Mouse (Mus musculus): ENCODE data around the gene Cyth1. TPM values are rescaled to one million over a fixed set of nuclear protein-coding genes. Genes with fewer than 3 reads are reported as not detected.

Cyth1 gene
- total and polyA plus RNA-seq, 3 experiments = 49.7 to 108 (median 79.7) TPM

GRCm38 (mm10) chr11:118192973-118193372 lies 55.4 kb downstream of the Cyth1 start (continued):
- no peak for TF ChIP-seq ZC3H11A (IDR thresholded peaks at IDR 0.05; ENCODE audit: low read depth, low read length)

GRCm38 (mm10) chr11:118182768-118183167 lies 65.6 kb downstream of the Cyth1 start:
- no peak for DNase-seq (ENCODE audit: extremely low read depth)
- dilution Hi-C loops (cut with MboI; ENCODE audit: extremely low pct_ligation_motif_present, extremely low pct_unique_long_range_greater_than_20kb, low sequenced_read_pairs) (no loop called here), in situ Hi-C loops (cut with MboI; ENCODE audit: low pct_ligation_motif_present, low pct_unique_long_range_greater_than_20kb, low sequenced_read_pairs) (no loop called here)
- H3K36me3 ChIP-seq (replicated peaks in 1 of 2; ENCODE audit: control insufficient read depth in 1 of 2, insufficient read depth in 1 of 2, low read length in 1 of 2) = peaks cover 80 to 100% of the 10 kb centered on the region in 2 experiments
- no peak overlapping the region for H3K27ac ChIP-seq (ENCODE audit: insufficient read depth, low read depth)
- H3K27me3 ChIP-seq (replicated peaks) = no peaks in the 10 kb centered on the region
- H3K79me2 ChIP-seq (replicated peaks; ENCODE audit: control insufficient read depth, extremely low read depth, insufficient read depth, poor library complexity, severe bottlenecking) = no peaks in the 10 kb centered on the region
- H3K9ac ChIP-seq (ENCODE audit: insufficient read depth, low read depth) = no peak overlapping the region
- TF ChIP-seq E2F4 (IDR thresholded peaks at IDR 0.05; ENCODE audit: insufficient replicate concordance, low read depth, low read length) (no peak), IRF4 (IDR thresholded peaks at IDR 0.05; ENCODE audit: low read depth, low read length) (no peak), CHD2 (IDR thresholded peaks at IDR 0.05; ENCODE audit: low read length) (no peak), NELFE (IDR thresholded peaks at IDR 0.05; ENCODE audit: low read depth, low read length) (no peak), EP300 (IDR thresholded peaks at IDR 0.05; ENCODE audit: low read length) (no peak), ELF1 (IDR thresholded peaks at IDR 0.05; ENCODE audit: low read depth, low read length) (no peak), POLR2A (IDR thresholded peaks at IDR 0.05; ENCODE audit: low read depth, low read length) (no peak), MAX (IDR thresholded peaks at IDR 0.05; ENCODE audit: low read length) (no peak), UBTF (IDR thresholded peaks at IDR 0.05; ENCODE audit: low read depth, low read length) (no peak), MAFK (IDR thresholded peaks at IDR 0.05; ENCODE audit: insufficient replicate concordance, low read length) (no peak), HCFC1 (IDR thresholded peaks at IDR 0.05; ENCODE audit: low read depth, low read length) (no peak), SMC3 (IDR thresholded peaks at IDR 0.05; ENCODE audit: low read depth, low read length) (no peak), ZKSCAN1 (IDR thresholded peaks at IDR 0.05; ENCODE audit: borderline replicate concordance, low read depth, low read length) (no peak), MEF2A (IDR thresholded peaks at IDR 0.05; ENCODE audit: borderline replicate concordance, low read depth, low read length) (no peak), PAX5 (IDR thresholded peaks at IDR 0.05; ENCODE audit: low read length) (no peak), MAZ (IDR thresholded peaks at IDR 0.05; ENCODE audit: low read depth, low read length) (no peak), POLR2AphosphoS2 (IDR thresholded peaks at IDR 0.05; ENCODE audit: low read depth, low read length) (no peak), BHLHE40 (IDR thresholded peaks at IDR 0.05; ENCODE audit: low read depth, low read length) (no peak)
- H3K4me1 ChIP-seq (ENCODE audit: control insufficient read depth in 1 of 2, insufficient read depth in 2 of 2) = peaks cover 10 to 44% of the 10 kb centered on the region in 2 experiments
- H3K4me2 ChIP-seq (ENCODE audit: insufficient read depth, low read depth, poor library complexity, severe bottlenecking) = no peak overlapping the region
- no peak overlapping the region for H3K4me3 ChIP-seq (replicated peaks in 1 of 3; ENCODE audit: low read depth in 2 of 3, low read length in 2 of 3, poor library complexity in 1 of 3)
- H3K9me3 ChIP-seq (replicated peaks; ENCODE audit: low read length) = no peaks in the 10 kb centered on the region

- H3K79me2 ChIP-seq (replicated peaks; ENCODE audit: control insufficient read depth, extremely low read depth, insufficient read depth, poor library complexity, severe bottlenecking) = no peaks in the 10 kb centered on the region
- no peak for TF ChIP-seq MYC (IDR thresholded peaks at IDR 0.05; ENCODE audit: low read depth, low read length)
- no peak for TF ChIP-seq MAX (IDR thresholded peaks at IDR 0.05; ENCODE audit: low read length)
- no peak for TF ChIP-seq KAT2A (IDR thresholded peaks at IDR 0.05; ENCODE audit: insufficient replicate concordance, low read length)
- no peak for TF ChIP-seq HCFC1 (IDR thresholded peaks at IDR 0.05; ENCODE audit: low read depth, low read length)
- TF ChIP-seq TCF12 (IDR thresholded peaks at IDR 0.05; ENCODE audit: low read depth, low read length) = no peak
- TF ChIP-seq RCOR1 (conservative IDR thresholded peaks at IDR 0.05; ENCODE audit: low read depth, low read length) = no peak
- TF ChIP-seq SIN3A (IDR thresholded peaks at IDR 0.05; ENCODE audit: low read length) = no peak
- no peak for TF ChIP-seq NELFE (IDR thresholded peaks at IDR 0.05; ENCODE audit: low read depth, low read length)
- no peak for TF ChIP-seq E2F4 (IDR thresholded peaks at IDR 0.05; ENCODE audit: insufficient replicate concordance, low read depth, low read length)
- H3K27ac ChIP-seq (ENCODE audit: insufficient read depth, low read depth) = no peak overlapping the region
- H3K36me3 ChIP-seq (replicated peaks in 1 of 2; ENCODE audit: control insufficient read depth in 1 of 2, insufficient read depth in 1 of 2, low read length in 1 of 2) = peaks cover 80 to 100% of the 10 kb centered on the region in 2 experiments
- in situ Hi-C loops (cut with MboI; ENCODE audit: low pct_ligation_motif_present, low pct_unique_long_range_greater_than_20kb, low sequenced_read_pairs) = no loop called here
- DNase-seq (ENCODE audit: extremely low read depth) = no peak
- no peak overlapping the region for H3K9ac ChIP-seq (ENCODE audit: insufficient read depth, low read depth)
- no peaks in the 10 kb centered on the region for H3K27me3 ChIP-seq (replicated peaks)
- dilution Hi-C loops (cut with MboI; ENCODE audit: extremely low pct_ligation_motif_present, extremely low pct_unique_long_range_greater_than_20kb, low sequenced_read_pairs) = no loop called here
- peaks cover 10 to 44% of the 10 kb centered on the region in 2 experiments for H3K4me1 ChIP-seq (ENCODE audit: control insufficient read depth in 1 of 2, insufficient read depth in 2 of 2)
- no peaks in the 10 kb centered on the region for H3K9me3 ChIP-seq (replicated peaks; ENCODE audit: low read length)
- H3K4me3 ChIP-seq (replicated peaks in 1 of 3; ENCODE audit: low read depth in 2 of 3, low read length in 2 of 3, poor library complexity in 1 of 3) = no peak overlapping the region
- no peak overlapping the region for H3K4me2 ChIP-seq (ENCODE audit: insufficient read depth, low read depth, poor library complexity, severe bottlenecking)
Observed at GRCm38 (mm10) chr11:118182353-118182752, 66.0 kb downstream of the Cyth1 start.
